Comparison of ENCODE assay signal across 25 mouse cellular contexts in genomic region chr10:60741435-60741834, GRCm38 (mm10). TPM values are rescaled to one million over a fixed set of nuclear protein-coding genes. Genes with fewer than 3 reads are reported as not detected.
A peak's percentile ranks its signal among the peaks of the same experiment; 100 is the strongest.
DNase-seq lines count a peak whose midpoint lies in the region; ATAC-seq lines count a peak whose summit lies in the region.
"Had no signal": no experiment of that assay in that cellular context is flagged by ENCODE, and none has a peak within 500 bp of the region (broad histone marks: within the 10 kb centered on the region; RNA-seq: fewer than 3 reads in every experiment).

No protein-coding gene starts in this region.

- no peak overlapping the region for H3K27ac ChIP-seq in heart, embryonic 10.5 days
- no peak overlapping the region for H3K27ac ChIP-seq in midbrain, embryonic 15.5 days
- H3K27ac ChIP-seq: embryonic facial prominence, embryonic 10.5 days; heart, embryonic 13.5 days; midbrain, embryonic 10.5 days; neural tube, embryonic 15.5 days had no signal

- H3K9ac ChIP-seq in midbrain, embryonic 15.5 days = no peak overlapping the region
- H3K9ac ChIP-seq: heart, embryonic 13.5 days; neural tube, embryonic 15.5 days had no signal

- 76% methylated on average over 7 of the region's 7 CpGs for WGBS in heart, embryonic 10.5 days
- 76% methylated on average over 7 of the region's 7 CpGs for WGBS in midbrain, embryonic 15.5 days

- H3K4me3 ChIP-seq in heart, embryonic 10.5 days = no peak overlapping the region
- no peak overlapping the region for H3K4me3 ChIP-seq in midbrain, embryonic 15.5 days
- H3K4me3 ChIP-seq: embryonic facial prominence, embryonic 10.5 days; heart, embryonic 13.5 days; midbrain, embryonic 10.5 days; neural tube, embryonic 15.5 days had no signal

- H3K4me2 ChIP-seq in midbrain, embryonic 15.5 days = no peak overlapping the region
- H3K4me2 ChIP-seq: heart, embryonic 13.5 days; neural tube, embryonic 15.5 days had no signal

- peak; percentile 26 for ATAC-seq in granulocyte monocyte progenitor cell, adult 5-6 weeks (replicated peaks; ENCODE audit: poor library complexity, severe bottlenecking)
- ATAC-seq in cerebellum, adult (ENCODE audit: insufficient number of reproducible peaks, low FRiP score, low TSS enrichment) = no peak
- no peak for ATAC-seq in midbrain, embryonic 15.5 days (replicated peaks)
- ATAC-seq: activated CD4-positive, CD25-positive, alpha-beta regulatory T cell, adult 4 months; forebrain, embryonic 16.5 days; lung, postnatal 0 days had no signal

- H3K27me3 ChIP-seq in heart, embryonic 10.5 days (ENCODE audit: insufficient read depth, poor library complexity, severe bottlenecking) = no peaks in the 10 kb centered on the region; the same call in 1 of the 2 replicates
- H3K27me3 ChIP-seq in midbrain, embryonic 15.5 days (replicated peaks) = no peaks in the 10 kb centered on the region
- H3K27me3 ChIP-seq: heart, embryonic 13.5 days; neural tube, embryonic 15.5 days had no signal

- H3K9me3 ChIP-seq in heart, embryonic 10.5 days = no peaks in the 10 kb centered on the region
- no peaks in the 10 kb centered on the region for H3K9me3 ChIP-seq in midbrain, embryonic 15.5 days
- H3K9me3 ChIP-seq: embryonic facial prominence, embryonic 10.5 days; heart, embryonic 13.5 days; midbrain, embryonic 10.5 days; neural tube, embryonic 15.5 days had no signal

- H3K4me1 ChIP-seq in heart, embryonic 10.5 days = peaks cover 10% of the 10 kb centered on the region; the same call in 1 of the 2 replicates
- H3K4me1 ChIP-seq in midbrain, embryonic 15.5 days = peaks cover 2% of the 10 kb centered on the region

- H3K36me3 ChIP-seq in heart, embryonic 10.5 days = no peaks in the 10 kb centered on the region
- no peaks in the 10 kb centered on the region for H3K36me3 ChIP-seq in midbrain, embryonic 15.5 days (replicated peaks)
- H3K36me3 ChIP-seq: neural tube, embryonic 15.5 days had no signal

- peak; percentile 87 for DNase-seq in heart, adult 11 months
- no peak for DNase-seq in heart, embryonic 10.5 days (ENCODE audit: low spot score)
- peak; percentile 22 for DNase-seq in CD4-positive, CD25-positive, alpha-beta regulatory T cell, adult 2 months (ENCODE audit: low read depth, low spot score)
- DNase-seq in thymus, postnatal 25 days = peak; percentile 19
- no peak for DNase-seq in embryo, embryonic 10 days (ENCODE audit: low spot score)
- DNase-seq: adrenal gland, postnatal 10 days; cerebellum, adult 9-10 months; gastrocnemius, postnatal 10 days; heart, adult 18-20 months; heart, postnatal 14 days; kidney, adult 11 months; kidney, postnatal 4 days; left cerebral cortex, postnatal 4 days; liver; right cerebral cortex, postnatal 14 days had no signal

RNA-seq across cellular contexts. Expression of gene Slc29a3, which starts 11.2 kb away (rescaled TPM):
- polyA plus RNA-seq in heart, embryonic 10.5 days (2016; fragmentation: Nextera tagmentation; extraction: Ambion mirVana) = 5.7 and 6.3 TPM in 2 replicates
- total RNA-seq in granulocyte monocyte progenitor cell, adult 5-6 weeks (2014; fragmentation: Nextera tagmentation) = 42.0 and 51.0 TPM in 2 replicates
- total RNA-seq in granulocyte monocyte progenitor cell, adult 5-6 weeks (2017) = 12.5 and 15.2 TPM in 2 replicates
- 10.7 and 13.9 TPM in 2 replicates for polyA plus RNA-seq in midbrain, embryonic 15.5 days (2015; fragmentation: Nextera tagmentation; extraction: Ambion mirVana)

RNA-seq across cellular contexts. Expression of gene Cdh23, which starts 45.1 kb away (rescaled TPM):
- 0.11 and 0.53 TPM in 2 replicates for polyA plus RNA-seq in heart, embryonic 10.5 days (2016; fragmentation: Nextera tagmentation; extraction: Ambion mirVana)
- 0.81 TPM in 1 of 2 replicates, not detected in the other for total RNA-seq in granulocyte monocyte progenitor cell, adult 5-6 weeks (2014; fragmentation: Nextera tagmentation)
- total RNA-seq in granulocyte monocyte progenitor cell, adult 5-6 weeks (2017) = 0.13 TPM in 1 of 2 replicates, not detected in the other
- 6.7 and 7.8 TPM in 2 replicates for polyA plus RNA-seq in midbrain, embryonic 15.5 days (2015; fragmentation: Nextera tagmentation; extraction: Ambion mirVana)

Comparison
In these comparisons a context has a peak if more than half of its experiments do, and no peak if none do; other contexts are left out.
1. DNase-seq: peak in heart, adult 11 months (single experiment), CD4-positive, CD25-positive, alpha-beta regulatory T cell, adult 2 months (single experiment) and thymus, postnatal 25 days (single experiment); none in heart, embryonic 10.5 days (single experiment) and embryo, embryonic 10 days (single experiment).